Mouse (Mus musculus) olfactory bulb, adult 2 months (tissue): Measurements from ENCODE around the gene Gga3.

Source experiments
- CTCF ChIP-seq: fragments of 200-500 bp; IDR thresholded peaks from 2 replicates; pipeline ENCODE4 v1.5.1; 2012; ENCODE audit warnings: low read depth, mild to moderate bottlenecking, low read length, moderate library complexity; ENCODE audit not compliant: insufficient read depth
- POLR2A ChIP-seq: fragments of 200-500 bp; IDR thresholded peaks from 2 replicates; pipeline ENCODE4 v1.6.1; 2012; ENCODE audit warnings: mild to moderate bottlenecking, low read depth, low read length, moderate library complexity; ENCODE audit not compliant: insufficient read depth

GRCm38 (mm10) chr11:115628465-115629101, 24.7 kb upstream of the Gga3 start:
- no peak for TF ChIP-seq POLR2A
- no peak for TF ChIP-seq CTCF
